Mouse (Mus musculus) thymus, postnatal 14 days (tissue): ENCODE results near the gene Cavin1.

ENCODE experiments used
- DNase-seq: peaks from one replicate; pipeline ENCODE4 v3.0.0; 2021

The Cavin1 gene

DNA sequence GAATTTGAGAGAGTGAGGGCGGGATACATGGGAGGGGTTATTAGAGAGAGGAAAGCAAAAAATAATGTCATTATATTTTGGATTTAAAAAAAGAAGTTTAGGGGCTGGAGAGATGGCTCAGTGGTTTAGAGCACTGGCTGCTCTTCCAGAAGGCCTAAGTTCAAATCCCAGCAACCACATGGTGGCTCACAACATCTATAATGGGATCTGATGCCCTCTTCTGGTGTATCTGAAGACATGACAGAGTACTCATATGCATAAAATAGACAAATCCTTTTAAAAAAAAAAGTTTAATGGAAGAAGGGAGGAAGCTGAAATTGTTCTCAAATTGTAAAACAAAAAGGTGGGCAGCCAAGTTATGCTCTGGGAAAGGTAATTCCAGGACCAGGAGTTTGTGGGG is 21.1 kb downstream of the Cavin1 start:
- no peak for DNase-seq

DNA sequence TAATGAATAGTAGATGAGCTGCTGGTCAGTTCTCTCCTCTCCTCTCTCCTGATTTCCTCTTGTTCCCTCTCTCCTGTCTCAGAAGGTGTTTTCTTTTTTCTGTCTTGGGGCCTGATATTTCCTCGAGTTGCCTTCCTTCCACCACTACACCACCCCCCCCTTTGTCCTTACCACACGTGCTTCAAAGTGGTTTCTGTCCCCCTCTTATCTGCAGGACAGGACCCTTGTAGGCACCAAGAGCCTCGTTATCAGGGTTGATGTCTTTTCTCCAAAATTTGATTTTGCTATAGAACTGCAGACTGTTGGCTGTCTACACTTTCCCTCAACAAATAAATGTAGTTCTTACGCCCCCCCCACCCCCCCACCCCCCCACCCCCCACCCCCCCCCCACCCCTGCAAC is 22.4 kb downstream of the Cavin1 start:
- DNase-seq, result no peak

DNA sequence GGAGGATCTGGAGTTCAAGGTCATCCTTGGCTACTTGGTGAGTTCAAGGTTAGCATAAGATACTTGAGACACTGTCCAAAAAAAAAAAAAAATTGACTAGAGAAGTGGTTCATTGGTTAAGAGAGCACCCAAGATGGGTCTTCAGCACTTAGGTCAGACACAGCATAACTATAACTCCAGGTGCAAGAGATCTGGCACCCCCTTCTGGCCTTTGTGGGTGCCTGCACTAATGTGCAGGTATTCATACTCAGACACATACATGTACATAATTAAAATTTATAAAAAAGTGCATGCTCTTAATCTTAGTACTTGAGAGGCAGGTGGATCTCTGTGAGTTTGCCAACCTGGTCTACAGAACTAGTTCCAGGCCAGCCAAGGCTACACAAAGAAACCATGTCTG is 23.1 kb downstream of the Cavin1 start:
- DNase-seq, result peak; percentile 41

DNA sequence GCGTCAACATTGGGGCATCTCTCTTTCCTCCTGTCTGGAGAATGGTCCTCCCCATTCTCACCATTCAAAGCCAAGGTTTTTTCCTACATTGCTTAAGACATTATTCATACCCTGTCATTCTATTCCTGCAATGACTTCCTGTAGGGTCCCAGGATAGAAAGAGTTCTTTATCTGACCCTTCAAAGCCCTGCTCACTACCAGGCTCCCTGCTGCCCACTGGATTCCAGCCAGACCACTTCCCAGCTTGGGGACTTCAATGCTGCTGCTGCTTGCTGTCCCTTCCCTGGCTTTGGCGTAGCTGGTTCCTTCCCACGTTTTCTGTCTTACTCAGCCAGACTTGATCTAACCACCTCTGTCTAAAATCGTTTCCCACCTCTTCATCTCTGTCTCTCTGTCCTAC is 23.8 kb downstream of the Cavin1 start:
- no peak for DNase-seq

DNA sequence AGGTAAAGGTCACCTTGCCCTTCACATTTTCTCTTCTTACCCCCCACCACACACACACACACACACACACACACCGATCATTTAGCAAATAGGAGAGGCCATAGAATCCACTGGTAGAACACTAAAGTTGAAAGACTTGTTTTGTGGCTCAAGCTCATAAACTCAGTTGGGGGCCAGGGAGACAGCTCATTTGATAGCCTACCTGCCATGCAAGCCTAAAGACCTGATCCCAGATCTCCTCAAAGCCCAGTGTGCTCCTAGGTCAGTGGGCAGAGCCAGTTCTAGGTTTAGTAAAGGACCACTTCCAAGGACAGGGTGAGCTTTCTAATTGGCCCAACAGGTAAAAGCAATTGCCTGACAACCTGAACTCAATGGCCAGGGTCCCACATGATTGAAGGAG is 28.3 kb downstream of the Cavin1 start:
- DNase-seq, result no peak

DNA sequence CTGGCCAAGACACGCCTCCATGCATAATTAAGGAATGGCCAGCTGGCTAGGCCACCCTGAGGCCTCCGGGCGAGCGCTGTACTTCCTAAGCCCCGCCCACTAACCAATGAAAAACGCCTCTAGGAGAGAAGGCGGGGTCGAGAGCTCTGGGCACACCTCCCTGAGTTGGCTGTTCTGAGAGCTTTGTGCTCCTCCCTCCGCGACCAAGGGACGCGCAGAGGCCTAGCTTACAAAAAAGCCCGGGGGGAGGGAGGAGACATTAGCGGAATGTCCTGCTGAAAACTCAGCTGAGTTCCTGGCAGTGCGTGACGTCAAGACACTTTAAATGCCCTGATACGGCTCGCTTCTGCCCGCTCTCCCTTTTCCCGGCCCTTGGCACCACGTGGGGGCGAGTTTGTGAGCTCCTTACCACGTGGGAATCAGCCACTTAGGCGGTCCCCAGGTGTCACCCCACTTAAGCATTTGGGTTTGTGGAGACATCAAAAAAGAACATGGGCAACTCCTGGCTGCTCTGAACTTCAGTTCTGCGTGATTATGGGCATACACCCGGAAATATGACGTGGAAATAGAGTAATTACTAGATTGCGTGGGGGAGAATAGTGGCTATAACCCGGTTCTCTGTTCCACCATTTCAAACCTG is 31.1 kb downstream of the Cavin1 start, which contains the start of gene Stat3:
Gene Stat3, minus strand, starts transcription at position 29 of the 640 bp plus-strand sequence.
- DNase-seq, result peak; percentile 100

DNA sequence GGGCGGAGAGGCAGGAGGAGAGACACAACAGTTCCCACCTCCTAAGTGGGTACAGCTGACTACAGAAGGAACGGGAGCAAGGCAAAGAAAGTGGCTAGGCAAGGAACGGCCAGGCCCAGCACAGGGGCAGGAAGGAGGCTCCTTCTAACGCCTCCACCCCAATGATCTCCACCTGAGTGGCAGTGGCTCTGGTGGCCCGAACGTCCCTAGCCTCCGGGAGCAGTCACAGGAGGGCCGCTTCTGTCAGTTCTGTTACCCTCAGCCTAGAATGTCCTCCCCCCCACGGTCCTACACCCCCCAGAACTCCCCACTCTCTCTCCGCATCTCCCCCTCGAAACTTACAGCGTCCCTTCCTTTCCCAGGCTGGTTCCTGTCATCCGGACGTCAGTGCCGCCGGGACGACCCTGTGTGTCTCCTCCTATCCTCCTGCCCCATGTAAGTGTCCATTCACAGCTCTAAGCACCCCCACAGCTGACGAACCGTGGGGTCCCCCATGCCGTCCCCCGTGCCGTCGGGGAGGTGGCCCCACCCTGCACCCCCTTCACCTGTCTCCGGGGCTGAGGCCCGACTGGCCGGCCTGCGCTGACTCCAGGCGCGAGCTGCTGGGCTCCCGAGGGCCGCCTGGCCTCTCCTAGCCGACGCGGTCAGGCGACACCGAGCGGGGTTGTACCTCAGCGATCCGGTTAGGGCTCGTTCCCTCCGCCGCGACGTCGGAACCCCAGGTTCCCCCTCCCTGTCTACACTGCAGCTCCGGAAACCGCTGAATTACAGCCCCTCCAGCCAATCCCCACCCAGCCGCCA is 31.8 kb downstream of the Cavin1 start:
- DNase-seq, result peak; percentile 48

DNA sequence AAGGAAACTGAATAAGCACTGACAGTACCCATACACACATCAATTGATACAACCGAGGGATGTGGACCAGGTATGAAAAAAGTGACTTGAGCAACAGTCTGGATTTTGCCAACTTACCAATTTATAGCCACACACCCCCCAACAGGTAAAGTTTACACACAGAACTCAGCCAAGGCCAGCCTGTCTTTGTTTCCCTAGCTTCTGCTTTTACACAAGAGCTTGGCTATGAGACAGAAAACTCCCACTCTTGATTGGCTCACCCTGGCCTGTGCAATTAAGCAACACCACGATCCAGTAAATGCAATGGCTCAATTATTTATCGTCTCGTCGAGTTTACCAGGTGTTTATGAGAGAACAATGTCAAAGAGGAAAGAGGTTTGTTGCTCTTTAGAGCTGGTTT is 32.6 kb downstream of the Cavin1 start:
- DNase-seq, result peak; percentile 18

DNA sequence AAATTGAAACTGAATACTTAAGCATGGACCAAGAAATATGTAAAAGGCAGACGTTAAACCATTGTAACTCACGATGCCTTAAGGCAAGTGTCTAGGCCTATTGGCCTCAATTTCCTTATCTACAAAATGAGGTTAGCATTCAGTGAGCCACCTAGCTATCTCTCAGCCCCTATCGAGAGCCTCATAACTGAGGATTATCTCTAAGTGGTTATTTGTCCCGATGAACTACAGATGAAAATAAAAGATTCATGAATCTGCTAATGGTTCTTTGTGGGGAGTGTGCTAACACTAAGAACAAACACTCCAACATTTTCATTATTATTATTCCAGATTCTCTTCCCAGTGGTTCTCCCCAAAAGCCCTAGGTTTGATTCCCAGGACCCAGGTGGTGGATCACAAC is 33.4 kb downstream of the Cavin1 start:
- no peak for DNase-seq

DNA sequence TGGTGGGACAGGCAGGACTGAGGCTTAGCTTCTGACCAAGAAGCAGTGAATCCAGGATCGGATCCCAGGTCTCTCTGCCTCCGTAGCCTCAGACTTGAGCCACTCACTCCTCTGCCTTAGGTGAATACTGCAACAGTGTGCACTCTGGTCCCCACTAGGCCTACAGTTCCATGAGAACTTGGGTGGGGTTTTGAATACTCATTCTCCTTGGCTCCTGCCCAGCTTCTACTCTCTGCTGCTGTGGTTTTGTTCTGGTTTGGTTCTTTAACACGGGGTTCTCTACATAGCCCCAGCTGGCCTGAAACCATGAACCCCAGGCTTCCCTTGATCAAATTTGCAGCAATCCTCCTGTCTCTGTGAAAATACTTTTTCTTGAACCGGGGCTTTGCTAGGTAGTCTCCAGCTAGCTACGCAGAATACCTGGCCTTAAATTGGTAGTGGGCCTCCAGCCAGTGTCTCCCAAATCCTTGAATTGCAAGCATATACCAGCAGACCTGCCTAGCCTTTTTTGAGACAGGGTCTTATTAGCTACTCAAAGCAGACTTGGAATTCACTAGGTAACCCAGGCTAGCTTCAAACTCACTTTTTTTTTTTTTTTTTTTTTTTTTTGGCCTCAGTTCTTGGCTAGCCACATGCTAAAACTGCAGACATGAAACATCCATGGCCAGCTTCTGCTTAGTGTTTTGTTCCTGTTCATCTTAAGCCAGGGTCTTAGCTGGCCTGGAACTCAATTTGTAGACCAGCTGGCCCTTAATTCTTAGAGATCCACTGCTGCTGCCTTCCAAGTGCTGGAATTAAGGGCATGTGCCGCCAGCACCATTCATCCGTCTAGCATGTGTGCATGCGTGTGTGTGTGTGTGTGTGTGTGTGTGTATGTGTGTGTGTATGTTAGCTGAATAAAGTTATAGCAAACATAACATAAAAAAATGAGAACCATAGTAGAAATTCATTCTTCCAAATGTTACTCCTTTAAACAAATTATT is 35.0 kb downstream of the Cavin1 start:
- no peak for DNase-seq

DNA sequence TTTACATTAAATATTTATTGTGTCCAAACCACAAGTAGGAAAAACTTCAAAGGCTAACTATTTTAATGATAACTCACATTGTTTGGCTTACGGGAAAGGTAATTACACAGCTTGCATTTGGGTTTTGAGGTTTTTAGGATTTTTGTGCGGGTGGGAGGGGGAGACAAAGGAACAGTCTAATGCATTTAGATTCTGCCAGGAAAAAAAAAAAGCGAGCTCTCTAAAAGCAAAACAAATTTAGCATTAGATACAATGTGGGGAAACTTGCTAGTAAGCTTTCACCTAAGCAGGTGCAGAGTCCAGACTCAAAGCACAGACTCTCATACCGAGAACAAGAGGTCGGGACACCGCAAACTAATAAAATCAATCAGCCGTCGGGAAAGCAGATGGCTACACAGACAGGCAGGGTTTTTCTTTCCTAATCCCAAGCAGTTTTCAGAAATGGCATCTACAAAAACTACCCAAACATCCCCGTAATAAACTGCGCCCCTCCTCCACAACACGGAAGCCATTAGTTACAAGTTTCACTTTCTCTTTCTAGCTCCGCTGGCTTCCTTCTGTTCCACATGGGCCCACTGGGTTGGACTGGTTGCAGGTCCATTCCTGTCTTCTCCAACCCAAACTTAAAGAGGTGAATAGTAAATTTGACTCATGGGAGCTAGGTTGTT is 39.3 kb downstream of the Cavin1 start:
- DNase-seq, result peak; percentile 68

DNA sequence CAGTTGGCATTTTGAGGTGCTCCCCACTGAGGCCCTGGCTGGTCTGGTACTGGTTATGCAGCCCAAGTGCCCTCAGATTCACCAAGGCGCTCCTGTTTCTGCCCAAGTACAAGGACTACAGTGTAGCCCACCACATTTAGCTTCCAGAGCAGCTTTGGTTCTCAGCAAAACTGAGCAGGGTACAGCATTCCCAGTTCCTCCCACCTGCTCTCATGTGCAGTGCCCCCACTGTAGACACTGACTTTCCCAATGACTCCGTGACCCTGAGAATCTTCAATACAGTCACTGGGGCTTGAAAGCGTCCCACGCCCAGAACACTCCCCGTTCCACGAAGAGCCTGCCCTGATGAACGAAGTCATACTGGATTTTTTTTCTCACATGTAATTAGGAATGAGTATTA is 40.1 kb downstream of the Cavin1 start:
- DNase-seq, result no peak

DNA sequence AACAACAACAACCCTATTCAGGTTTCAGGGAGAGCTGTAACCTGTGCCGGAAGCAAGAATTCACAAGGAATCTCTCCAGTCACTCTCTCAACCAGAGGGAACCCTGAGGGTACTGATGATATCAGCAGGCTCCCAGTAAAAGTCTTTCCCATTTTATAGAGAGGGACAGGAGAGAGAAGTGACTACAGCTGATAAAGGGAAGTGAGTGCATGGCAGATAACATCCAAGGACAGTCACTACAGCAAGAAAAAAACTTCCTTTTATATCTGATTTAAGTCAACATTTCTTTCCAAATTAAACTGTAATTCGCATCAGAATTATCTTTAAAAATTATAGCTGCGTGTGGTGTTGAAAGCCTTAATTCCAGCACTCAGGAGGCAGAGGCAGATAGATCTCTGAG is 43.3 kb downstream of the Cavin1 start:
- DNase-seq, result no peak

DNA sequence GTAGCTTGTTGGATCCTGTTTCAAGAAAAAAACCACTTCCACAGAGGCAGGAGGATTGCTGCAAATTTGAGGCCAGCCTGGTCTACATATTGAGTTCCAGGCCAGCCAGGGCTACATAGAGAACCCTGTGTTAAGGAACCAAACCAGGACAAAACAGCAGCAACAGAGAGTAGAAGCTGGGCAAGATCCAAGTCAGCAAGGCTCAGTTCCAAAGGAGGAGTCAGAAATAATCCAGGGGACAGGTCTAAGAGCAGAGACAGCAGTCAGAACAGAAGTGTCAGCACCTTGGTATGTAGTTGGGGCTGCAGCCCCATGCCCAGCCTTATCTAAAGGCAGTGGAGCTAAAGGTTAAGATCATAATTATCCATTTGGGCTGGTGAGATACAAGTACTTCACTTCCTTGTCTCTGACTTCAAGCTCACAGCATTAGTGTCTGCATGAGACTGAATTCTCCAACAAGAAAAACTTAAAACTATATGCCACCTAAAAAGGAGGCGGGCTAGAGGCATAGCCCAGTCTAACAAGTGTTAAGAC is 46.2 kb downstream of the Cavin1 start:
- DNase-seq, result no peak

DNA sequence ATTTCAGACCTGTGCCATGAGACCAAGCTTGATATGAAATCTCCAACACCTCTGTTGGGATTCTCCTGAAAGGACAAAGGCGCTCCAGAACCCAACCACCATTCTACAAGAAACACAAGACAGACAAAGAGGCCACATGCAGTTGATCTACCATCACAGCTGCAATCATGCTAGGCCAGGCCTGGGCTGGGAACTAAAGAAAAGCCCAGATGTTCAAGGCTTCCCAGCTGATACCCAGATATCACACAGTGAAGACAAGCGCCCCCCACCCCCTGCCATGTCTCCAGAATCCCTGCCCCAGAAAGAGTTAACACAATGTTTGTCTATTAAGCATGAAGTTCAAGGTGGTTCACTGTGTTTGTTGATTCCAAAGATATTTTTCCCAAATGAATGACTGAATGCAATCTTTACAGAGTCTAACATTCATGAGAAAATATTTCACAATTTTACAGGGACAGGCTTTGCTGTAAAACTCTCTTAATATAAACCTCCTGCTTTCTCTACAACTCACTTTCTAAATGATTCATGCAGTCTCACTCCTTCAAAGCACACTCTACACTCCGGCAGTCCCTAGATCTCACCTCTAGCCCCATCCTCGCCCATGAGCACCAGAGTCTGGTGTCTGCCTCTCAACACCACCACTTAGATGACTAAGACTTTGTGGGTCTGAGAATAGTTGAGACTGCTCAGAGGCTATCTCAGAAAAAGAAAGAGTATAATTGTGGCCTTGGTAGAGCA is 49.6 kb downstream of the Cavin1 start:
- DNase-seq, result no peak

DNA sequence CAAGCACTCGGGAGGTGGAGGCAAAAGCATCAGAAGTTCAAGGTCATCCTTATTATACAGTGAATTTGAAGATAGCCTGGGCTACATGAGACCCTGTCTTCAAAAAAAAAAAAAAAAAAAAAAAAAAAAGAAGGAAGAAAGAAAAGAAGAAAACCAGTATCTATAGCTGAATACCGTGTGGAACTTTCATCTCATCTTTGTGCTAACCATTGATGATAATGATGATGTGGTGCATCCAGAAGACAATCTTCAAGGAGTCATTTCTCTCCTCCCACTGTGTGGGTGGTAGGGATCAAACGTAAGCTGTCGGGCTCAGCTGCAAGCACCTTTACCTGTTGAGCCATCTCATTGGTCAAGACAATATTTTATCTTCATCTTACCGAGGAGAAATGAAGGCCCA is 52.7 kb downstream of the Cavin1 start:
- no peak for DNase-seq

DNA sequence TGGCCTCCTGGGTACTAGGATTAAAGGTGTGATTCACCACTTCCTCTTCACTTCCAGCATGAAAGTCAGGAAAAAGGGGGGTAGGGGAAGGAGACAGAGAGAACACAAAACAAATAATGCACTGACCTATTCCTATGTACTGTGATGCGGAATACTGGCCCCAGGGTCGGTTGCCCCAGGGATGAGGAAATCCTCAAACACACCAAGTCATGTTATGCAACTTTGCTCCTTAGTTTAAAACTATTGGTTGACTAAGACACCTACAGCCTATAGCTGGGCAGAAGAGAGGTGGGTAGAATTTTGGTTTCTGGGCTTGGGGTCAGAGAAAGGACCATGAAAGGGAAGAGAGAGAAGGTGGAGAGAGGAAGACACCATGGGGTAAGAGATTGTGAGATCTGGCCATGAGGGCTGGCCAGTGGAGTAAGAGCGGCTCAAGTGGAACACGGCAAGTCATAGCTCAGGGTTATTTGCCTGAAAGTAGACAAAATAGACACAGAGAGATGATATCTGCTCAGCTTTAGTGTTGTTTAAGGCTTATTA is 54.2 kb downstream of the Cavin1 start:
- DNase-seq, result no peak

DNA sequence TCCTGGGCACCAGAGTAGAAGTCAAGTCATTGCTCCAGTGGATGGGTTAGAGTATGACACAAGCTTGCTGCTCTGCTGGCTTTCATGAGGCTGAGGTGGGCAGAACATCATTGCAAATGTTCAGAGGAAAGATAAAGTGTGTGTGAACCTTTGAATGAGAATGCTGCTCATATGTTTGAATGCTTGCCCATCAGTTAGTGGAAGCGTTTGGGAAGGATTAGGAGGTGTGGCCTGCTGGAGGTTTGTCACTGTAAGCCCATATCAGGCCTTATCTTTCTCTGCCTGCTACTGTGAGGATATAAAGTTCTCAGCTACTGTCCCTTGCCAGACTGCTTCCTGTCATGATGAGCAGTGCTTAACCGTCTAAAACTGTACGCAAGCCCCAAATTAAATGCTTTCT is 55.6 kb downstream of the Cavin1 start:
- no peak for DNase-seq

DNA sequence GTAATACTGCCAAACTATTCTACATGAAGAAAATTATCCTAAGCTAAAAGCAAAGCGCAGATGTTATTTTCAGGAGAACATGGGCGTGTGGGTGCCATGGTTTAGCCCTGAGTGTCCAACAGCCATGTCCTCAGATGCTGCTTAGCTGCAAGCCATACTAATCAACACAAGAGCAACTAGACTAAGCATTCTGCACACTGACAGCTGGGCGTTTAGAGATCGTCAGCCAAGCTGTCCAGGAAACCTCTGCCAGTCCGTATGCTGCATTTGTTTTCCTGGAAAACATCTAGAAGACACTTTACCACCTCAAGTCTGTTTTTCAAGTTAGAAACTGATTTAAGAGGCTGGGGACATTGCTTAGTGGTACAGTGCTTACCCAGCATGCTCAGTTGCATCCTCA is 56.3 kb downstream of the Cavin1 start:
- DNase-seq, result no peak

DNA sequence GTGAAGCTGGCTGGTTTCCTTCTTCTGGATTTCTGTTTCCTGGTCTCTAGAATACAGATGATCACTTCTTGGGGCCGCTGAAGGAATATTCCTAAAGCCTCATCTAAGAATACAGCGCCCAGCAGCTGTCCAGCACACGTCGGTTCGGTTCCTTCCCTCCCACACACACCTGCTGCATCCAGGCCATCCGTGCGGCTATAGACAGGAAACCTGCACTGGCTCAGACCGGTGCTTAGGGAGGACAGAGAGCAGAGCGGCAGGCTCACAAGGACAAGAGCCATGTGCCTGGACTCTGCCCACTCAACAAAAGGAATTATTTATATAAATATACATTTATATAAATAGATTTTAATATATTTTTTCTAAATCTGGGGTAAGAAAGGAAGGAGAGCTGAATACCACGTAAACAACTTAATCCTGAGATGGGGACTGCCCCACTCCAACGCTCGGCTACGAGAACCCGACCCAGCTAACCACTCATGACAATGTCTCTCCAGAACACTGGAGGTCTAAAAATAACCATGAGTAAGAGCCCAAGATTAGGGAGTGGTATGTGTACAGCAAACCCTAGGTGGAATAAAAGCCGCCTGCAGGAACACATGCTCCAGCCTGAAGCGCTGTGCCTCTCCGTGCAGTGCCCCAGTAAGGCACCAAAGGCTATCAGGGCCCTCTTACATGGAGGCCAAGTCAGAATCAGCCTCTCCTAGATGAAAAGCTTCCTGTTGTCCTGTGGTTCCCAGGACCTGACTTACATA is 58.1 kb downstream of the Cavin1 start:
- DNase-seq, result no peak

DNA sequence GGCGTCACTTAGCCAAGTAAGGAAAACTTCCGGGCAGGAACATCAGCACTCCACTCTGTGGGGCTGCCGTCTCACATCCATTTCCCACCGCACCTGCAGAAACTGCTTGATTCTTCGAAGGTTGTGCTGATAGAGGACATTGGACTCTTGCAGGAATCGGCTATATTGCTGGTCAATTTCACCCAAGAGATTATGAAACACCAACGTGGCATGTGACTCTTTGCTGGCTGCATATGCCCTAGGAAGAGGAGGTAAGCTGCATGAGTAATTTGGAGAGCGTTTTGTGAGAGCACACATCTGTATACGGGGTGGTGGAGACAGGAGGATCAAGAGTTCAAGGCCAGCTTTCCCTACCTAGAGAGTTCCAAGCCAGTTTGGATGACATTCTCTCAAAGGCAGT is 62.1 kb downstream of the Cavin1 start:
- no peak for DNase-seq
